Mouse (Mus musculus): Measurements from ENCODE around the gene Aldh4a1. TPM values are rescaled to one million over a fixed set of nuclear protein-coding genes. Genes with fewer than 3 reads are reported as not detected.

Gene Aldh4a1
- total RNA-seq, 1 experiment: 63.5 TPM

- in situ Hi-C loops (cut with MboI; ENCODE audit: low sequenced_read_pairs in 2 of 2, unreplicated experiment in 2 of 2): no loop called here
- Histone ChIP-seq H3K36me3 (ENCODE audit: control insufficient read depth, insufficient read depth, low read length, poor library complexity, severe bottlenecking) (no peaks in the 10 kb centered on the region), H3K4me1 (ENCODE audit: control insufficient read depth in 2 of 2, insufficient read depth in 2 of 2, low read length in 2 of 2, poor library complexity in 1 of 2) (peaks cover 0 to 20% of the 10 kb centered on the region in 2 experiments; a peak in 3 of 4 replicates), H3K9me3 (ENCODE audit: control insufficient read depth, insufficient read depth, low read depth, low read length) (no peaks in the 10 kb centered on the region), H3K4me3 (ENCODE audit: insufficient read depth in 1 of 2, low read depth in 1 of 2, low read length in 2 of 2, poor library complexity in 1 of 2, severe bottlenecking in 1 of 2) (peak overlapping the region; percentile 73 to 93), H3K9ac (ENCODE audit: insufficient read depth, low read depth, low read length, poor library complexity, severe bottlenecking) (peak overlapping the region; percentile 74), H3K27ac (ENCODE audit: insufficient read depth, low read depth, low read length, poor library complexity, severe bottlenecking) (no peak overlapping the region)
- TF ChIP-seq ZC3H11A (IDR thresholded peaks at IDR 0.05; ENCODE audit: borderline replicate concordance, low read depth, low read length) (no peak), HCFC1 (IDR thresholded peaks at IDR 0.05; ENCODE audit: borderline replicate concordance, insufficient read depth, low read length) (no peak), MAFK (IDR thresholded peaks at IDR 0.05; ENCODE audit: insufficient read depth, low read depth, low read length) (no peak), ZNF384 (IDR thresholded peaks at IDR 0.05; ENCODE audit: low read depth, low read length) (no peak), CHD2 (IDR thresholded peaks at IDR 0.05; ENCODE audit: low read depth, low read length) (no peak)
- no peak for DNase-seq (ENCODE audit: low read depth, low spot score)
Observed at GRCm38 (mm10) chr4:139575673-139576003, 47.0 kb upstream of the Aldh4a1 start.

DNA sequence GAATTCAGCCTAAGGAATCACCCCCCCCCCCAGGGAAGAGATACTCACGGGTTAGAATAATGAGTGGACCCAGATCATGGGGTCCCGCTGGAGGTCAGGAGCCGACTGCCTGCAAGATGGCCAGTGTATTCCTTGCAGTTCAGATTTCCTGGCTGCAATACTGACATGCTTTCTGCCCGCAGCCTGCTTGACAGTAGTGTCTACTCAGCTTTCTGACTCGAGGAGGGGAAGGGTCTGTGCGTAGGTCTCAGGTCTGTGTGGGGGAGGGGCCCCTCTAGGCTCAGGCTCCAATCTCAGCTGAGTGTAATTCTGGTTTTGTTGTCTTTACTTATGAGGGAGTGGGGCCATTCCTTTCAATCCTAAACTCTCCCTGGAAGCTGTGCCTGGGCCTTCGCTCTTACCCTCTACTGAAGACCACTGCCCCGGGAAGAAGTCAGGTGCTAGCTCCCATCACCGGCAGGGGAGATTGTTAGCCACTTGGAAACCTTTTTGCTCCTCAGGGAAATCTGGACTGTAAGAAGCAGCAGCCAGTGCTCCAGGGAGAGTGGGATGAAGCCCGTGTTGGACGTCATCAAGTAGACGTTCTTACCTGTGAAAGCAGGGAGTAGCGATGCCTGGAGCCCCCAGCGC lies 46.3 kb upstream of the Aldh4a1 start:
- H3K9ac ChIP-seq (ENCODE audit: insufficient read depth, low read depth, low read length, poor library complexity, severe bottlenecking): no peak overlapping the region
- no peak for DNase-seq (ENCODE audit: low read depth, low spot score)
- H3K4me3 ChIP-seq (ENCODE audit: insufficient read depth in 1 of 2, low read depth in 1 of 2, low read length in 2 of 2, poor library complexity in 1 of 2, severe bottlenecking in 1 of 2): peak overlapping the region in 1 of 2 experiments; percentile 73; a peak in 1 of 4 replicates
- H3K9me3 ChIP-seq (ENCODE audit: control insufficient read depth, insufficient read depth, low read depth, low read length): no peaks in the 10 kb centered on the region
- TF ChIP-seq CHD2 (IDR thresholded peaks at IDR 0.05; ENCODE audit: low read depth, low read length): no peak
- TF ChIP-seq MAFK (IDR thresholded peaks at IDR 0.05; ENCODE audit: insufficient read depth, low read depth, low read length): no peak
- TF ChIP-seq HCFC1 (IDR thresholded peaks at IDR 0.05; ENCODE audit: borderline replicate concordance, insufficient read depth, low read length): no peak
- TF ChIP-seq ZNF384 (IDR thresholded peaks at IDR 0.05; ENCODE audit: low read depth, low read length): no peak
- no peak for TF ChIP-seq ZC3H11A (IDR thresholded peaks at IDR 0.05; ENCODE audit: borderline replicate concordance, low read depth, low read length)
- in situ Hi-C loops (cut with MboI; ENCODE audit: low sequenced_read_pairs in 2 of 2, unreplicated experiment in 2 of 2): no loop called here
- no peaks in the 10 kb centered on the region for H3K36me3 ChIP-seq (ENCODE audit: control insufficient read depth, insufficient read depth, low read length, poor library complexity, severe bottlenecking)
- H3K4me1 ChIP-seq (ENCODE audit: control insufficient read depth in 2 of 2, insufficient read depth in 2 of 2, low read length in 2 of 2, poor library complexity in 1 of 2): peaks cover 0 to 26% of the 10 kb centered on the region in 2 experiments; a peak in 3 of 4 replicates
- H3K27ac ChIP-seq (ENCODE audit: insufficient read depth, low read depth, low read length, poor library complexity, severe bottlenecking): no peak overlapping the region

GRCm38 (mm10) chr4:139577006-139577405 lies 45.7 kb upstream of the Aldh4a1 start:
- H3K36me3 ChIP-seq (ENCODE audit: control insufficient read depth, insufficient read depth, low read length, poor library complexity, severe bottlenecking): no peaks in the 10 kb centered on the region
- H3K27ac ChIP-seq (ENCODE audit: insufficient read depth, low read depth, low read length, poor library complexity, severe bottlenecking): no peak overlapping the region
- TF ChIP-seq ZC3H11A (IDR thresholded peaks at IDR 0.05; ENCODE audit: borderline replicate concordance, low read depth, low read length) (no peak), MAFK (IDR thresholded peaks at IDR 0.05; ENCODE audit: insufficient read depth, low read depth, low read length) (no peak), ZNF384 (IDR thresholded peaks at IDR 0.05; ENCODE audit: low read depth, low read length) (no peak), HCFC1 (IDR thresholded peaks at IDR 0.05; ENCODE audit: borderline replicate concordance, insufficient read depth, low read length) (no peak), CHD2 (IDR thresholded peaks at IDR 0.05; ENCODE audit: low read depth, low read length) (no peak)
- DNase-seq (ENCODE audit: low read depth, low spot score): no peak
- no peak overlapping the region for H3K4me3 ChIP-seq (ENCODE audit: insufficient read depth in 1 of 2, low read depth in 1 of 2, low read length in 2 of 2, poor library complexity in 1 of 2, severe bottlenecking in 1 of 2)
- peaks cover 0 to 28% of the 10 kb centered on the region in 2 experiments; a peak in 3 of 4 replicates for H3K4me1 ChIP-seq (ENCODE audit: control insufficient read depth in 2 of 2, insufficient read depth in 2 of 2, low read length in 2 of 2, poor library complexity in 1 of 2)
- no peak overlapping the region for H3K9ac ChIP-seq (ENCODE audit: insufficient read depth, low read depth, low read length, poor library complexity, severe bottlenecking)
- no peaks in the 10 kb centered on the region for H3K9me3 ChIP-seq (ENCODE audit: control insufficient read depth, insufficient read depth, low read depth, low read length)
- in situ Hi-C loops (cut with MboI; ENCODE audit: low sequenced_read_pairs in 2 of 2, unreplicated experiment in 2 of 2): no loop called here

GRCm38 (mm10) chr4:139578389-139578788 lies 44.3 kb upstream of the Aldh4a1 start:
- DNase-seq (ENCODE audit: low read depth, low spot score): no peak
- Histone ChIP-seq H3K9ac (ENCODE audit: insufficient read depth, low read depth, low read length, poor library complexity, severe bottlenecking) (no peak overlapping the region), H3K9me3 (ENCODE audit: control insufficient read depth, insufficient read depth, low read depth, low read length) (no peaks in the 10 kb centered on the region), H3K36me3 (ENCODE audit: control insufficient read depth, insufficient read depth, low read length, poor library complexity, severe bottlenecking) (no peaks in the 10 kb centered on the region), H3K4me1 (ENCODE audit: control insufficient read depth in 2 of 2, insufficient read depth in 2 of 2, low read length in 2 of 2, poor library complexity in 1 of 2) (peaks cover 0 to 35% of the 10 kb centered on the region in 2 experiments; a peak in 3 of 4 replicates), H3K4me3 (ENCODE audit: insufficient read depth in 1 of 2, low read depth in 1 of 2, low read length in 2 of 2, poor library complexity in 1 of 2, severe bottlenecking in 1 of 2) (no peak overlapping the region), H3K27ac (ENCODE audit: insufficient read depth, low read depth, low read length, poor library complexity, severe bottlenecking) (no peak overlapping the region)
- in situ Hi-C loops (cut with MboI; ENCODE audit: low sequenced_read_pairs in 2 of 2, unreplicated experiment in 2 of 2): no loop called here
- TF ChIP-seq HCFC1 (IDR thresholded peaks at IDR 0.05; ENCODE audit: borderline replicate concordance, insufficient read depth, low read length) (no peak), ZC3H11A (IDR thresholded peaks at IDR 0.05; ENCODE audit: borderline replicate concordance, low read depth, low read length) (no peak), CHD2 (IDR thresholded peaks at IDR 0.05; ENCODE audit: low read depth, low read length) (no peak), MAFK (IDR thresholded peaks at IDR 0.05; ENCODE audit: insufficient read depth, low read depth, low read length) (no peak), ZNF384 (IDR thresholded peaks at IDR 0.05; ENCODE audit: low read depth, low read length) (no peak)
